Mouse (Mus musculus): ENCODE measurements around the gene Dcst2.

Dcst2 gene

DNA sequence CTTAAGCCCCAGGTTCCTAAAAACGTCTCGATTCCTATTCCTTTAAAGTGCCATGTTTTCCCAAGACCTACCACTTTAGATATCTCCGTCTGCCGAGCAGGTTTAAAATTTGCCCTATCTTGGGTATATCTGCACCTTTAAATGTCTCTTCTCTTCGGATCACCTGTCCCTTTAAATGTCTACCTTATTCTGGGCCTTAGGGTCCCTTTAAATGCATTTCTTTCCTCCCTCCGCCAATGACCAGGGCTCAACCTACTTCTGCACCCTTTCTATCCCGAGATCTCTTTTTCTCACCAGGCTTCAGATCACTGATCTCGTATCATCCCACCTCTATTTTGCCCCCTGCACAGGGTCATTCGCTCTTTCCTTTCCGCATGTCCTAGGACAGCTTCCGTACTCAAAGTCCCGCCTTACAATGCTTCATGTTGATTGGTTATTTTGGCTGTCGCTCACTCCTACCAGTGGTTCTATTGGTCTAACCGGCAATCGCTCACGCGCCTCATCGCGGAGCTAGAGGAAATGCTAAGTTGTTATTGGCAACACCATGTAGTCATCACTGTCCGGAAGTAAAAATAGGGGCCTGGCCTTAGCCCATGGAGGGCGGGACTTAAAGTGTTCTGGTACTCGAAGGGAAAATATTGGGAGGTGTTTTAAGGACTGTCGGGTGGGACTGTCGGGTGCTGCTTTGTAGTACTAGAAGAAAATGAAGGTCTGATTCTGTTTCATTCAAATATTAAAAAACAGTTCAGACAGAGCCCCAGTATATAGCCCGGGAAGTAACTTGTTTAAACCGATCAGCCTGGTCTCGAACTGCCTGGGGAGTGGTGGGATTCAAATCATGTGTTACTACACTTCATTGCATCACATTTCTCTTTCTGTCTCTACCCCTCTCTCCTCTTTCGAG is 50.0 kb downstream of the Dcst2 start, which contains the start of gene Flad1:
Flad1 (minus strand) TSS at position 381 of the 904 bp plus-strand sequence.
- DNase-seq (ENCODE audit: low spot score): peak; percentile 98

DNA sequence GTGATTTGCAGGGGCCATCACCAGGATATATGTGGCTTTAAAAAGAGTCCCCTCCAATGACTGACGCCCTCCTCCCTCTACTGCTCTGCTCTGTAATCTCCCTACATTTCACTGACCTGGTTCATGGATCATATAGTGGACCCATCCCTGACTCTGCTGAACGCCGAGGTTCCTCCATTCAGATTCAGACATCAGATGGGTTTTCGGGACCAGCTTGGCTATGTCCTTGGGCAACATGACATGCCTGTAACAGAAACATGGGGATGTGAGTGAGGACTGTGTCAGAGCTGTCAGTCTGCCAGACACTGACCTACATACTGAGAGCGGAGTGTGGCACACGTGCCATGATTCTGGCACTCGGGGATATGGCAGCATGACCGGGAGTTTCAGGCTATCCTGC is 54.4 kb downstream of the Dcst2 start:
- DNase-seq (ENCODE audit: low spot score): no peak

DNA sequence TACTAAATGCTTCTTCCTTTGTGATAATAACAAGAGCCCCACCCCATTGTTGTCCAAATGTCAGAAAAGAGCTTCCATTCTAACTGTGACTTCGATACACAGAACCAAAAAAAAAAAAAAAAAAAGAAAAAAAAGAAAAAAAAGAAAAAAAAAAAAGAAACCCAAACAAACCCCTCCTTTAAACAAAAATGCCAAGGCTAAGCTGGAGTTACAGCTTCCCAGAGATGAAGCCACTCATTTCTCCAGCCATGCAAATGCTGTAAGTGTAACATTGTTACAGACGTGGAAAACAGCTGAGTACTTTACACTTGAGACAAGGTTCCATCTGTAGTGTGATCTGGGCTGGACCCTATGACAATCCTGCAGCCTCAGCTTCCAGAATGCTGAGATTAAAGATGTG is 55.4 kb downstream of the Dcst2 start:
- DNase-seq (ENCODE audit: low spot score): no peak

DNA sequence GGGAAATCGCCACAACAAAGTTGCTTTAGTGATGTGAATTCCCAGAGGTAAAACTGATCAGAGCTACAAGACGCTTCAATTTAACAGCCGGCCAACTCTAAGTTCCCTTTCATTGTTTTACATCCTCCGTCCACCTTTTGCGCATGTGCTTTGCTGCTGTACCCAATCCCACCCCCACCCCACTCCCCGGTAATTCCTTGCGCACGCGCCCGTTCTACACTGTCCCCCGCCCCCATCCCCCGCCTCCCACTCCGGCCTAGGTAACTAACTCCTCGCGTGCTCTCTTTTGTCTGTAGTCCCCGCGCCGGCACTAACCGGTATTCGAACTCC is 56.0 kb downstream of the Dcst2 start:
- DNase-seq (ENCODE audit: low spot score): no peak

DNA sequence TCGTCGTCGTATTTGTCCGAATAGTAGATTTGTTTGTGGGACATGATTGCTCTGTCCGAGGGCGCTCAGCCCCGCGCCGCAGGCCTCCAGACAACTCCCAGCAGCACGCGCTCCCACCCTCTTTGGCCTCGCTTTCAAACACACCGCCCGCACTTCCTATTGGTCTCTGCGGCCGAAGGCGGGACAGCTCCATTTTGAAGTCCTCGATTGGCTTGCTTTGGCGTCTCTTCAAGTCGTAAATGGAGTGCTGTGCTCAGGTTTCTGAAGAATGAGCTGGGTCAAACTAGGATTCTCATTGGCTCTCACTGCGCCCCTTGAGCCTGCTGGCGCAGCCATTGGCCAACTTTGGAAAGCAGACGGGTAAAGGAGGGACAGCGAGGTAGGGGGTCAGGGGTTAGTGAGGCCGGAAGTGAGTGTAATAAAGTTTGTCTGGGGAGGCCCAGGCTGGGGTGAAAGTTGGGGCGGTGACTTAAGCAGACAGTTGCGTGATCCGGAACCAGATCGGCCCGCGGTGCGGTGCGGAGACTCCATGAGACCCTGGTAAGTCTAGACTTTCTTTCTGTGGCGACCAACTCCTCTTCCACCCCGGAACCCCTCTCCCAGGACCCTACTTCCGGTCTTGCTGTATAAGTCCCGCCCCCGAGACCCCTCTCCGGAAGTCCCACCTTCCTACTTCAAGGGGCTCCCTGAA is 56.5 kb downstream of the Dcst2 start, which contains the start of the genes Cks1b and Shc1:
Cks1b (minus strand) TSS at position 214 of the 691 bp plus-strand sequence.
Shc1 (plus strand) TSS at position 274 of the 691 bp plus-strand sequence.
- peak; percentile 86 for DNase-seq (ENCODE audit: low spot score)

DNA sequence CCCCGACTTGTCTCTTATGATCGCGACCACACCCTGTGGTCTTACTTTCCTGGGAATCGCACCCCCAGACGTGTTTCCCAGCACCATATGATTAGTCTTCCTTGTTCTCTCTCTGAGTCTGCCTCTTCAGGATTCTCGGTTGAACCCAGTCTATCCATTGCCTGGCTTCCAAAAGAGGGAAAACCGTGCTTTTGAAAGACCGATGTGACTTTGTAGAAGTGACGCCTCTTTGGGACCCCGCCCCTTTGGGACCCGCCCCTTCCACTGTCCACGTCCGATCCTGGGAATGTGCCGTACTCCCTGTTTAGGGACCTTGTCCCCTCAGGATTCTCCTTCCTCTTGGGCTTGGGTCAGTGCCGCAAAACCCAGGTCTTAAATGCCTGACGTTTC is 57.1 kb downstream of the Dcst2 start:
- DNase-seq (ENCODE audit: low spot score): peak; percentile 44

DNA sequence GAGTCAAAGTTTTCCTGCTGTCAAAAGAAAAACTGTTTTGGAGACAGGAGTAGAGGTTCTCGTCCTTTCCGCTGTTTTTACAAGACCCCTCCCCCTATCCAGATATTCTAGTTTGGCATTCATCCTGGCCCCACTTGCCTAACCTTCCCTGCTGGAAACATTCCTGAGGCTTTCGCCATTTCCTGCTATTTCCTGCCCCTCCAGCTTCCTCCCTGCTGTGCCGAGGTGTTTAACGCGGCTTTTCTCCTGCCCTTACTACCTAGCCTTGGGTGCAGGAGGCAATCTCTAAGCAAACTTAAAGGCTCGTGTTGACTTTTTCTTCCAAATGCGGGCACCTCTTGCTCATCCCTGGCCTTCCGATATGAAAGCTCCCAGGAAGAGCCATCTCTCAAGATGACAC is 57.8 kb downstream of the Dcst2 start:
- DNase-seq (ENCODE audit: low spot score): no peak

DNA sequence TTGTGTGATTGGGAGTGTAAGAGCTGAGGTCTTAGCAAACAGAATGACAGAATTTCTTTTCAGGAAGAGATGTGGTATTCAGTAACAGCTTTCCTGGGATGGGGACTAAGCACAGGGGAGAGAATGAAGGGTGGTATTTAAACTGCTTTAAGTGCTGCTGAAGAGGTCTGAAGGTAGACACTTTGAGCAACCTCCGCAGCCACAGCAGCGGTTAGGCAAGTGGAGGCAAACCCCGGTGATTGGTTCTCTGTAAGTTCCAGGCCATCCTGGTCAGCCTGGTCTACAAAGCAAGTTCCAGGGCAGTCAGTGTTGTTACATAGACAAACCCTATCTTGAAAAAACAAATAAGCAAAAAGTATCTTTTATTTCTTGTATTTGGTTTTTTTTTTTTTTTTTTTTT is 58.2 kb downstream of the Dcst2 start:
- no peak for DNase-seq (ENCODE audit: low spot score)

DNA sequence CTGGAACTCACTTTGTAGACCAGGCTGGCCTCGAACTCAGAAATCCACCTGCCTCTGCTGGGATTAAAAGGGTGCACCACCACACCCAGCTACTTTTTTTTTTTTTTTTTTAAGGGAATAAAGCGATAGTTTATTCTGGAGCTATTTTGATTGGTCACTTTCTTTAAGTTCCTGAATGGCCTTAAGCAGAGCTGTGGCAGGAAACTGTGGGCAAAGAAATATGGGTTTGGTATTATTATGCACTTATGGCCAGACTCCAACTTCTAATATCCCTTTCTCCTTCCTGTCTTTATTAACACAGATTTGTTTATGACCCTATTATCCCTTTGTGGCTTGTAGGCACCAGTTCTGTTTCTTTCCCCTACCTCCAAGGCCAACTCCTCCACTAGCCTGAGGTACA is 58.6 kb downstream of the Dcst2 start:
- no peak for DNase-seq (ENCODE audit: low spot score)

DNA sequence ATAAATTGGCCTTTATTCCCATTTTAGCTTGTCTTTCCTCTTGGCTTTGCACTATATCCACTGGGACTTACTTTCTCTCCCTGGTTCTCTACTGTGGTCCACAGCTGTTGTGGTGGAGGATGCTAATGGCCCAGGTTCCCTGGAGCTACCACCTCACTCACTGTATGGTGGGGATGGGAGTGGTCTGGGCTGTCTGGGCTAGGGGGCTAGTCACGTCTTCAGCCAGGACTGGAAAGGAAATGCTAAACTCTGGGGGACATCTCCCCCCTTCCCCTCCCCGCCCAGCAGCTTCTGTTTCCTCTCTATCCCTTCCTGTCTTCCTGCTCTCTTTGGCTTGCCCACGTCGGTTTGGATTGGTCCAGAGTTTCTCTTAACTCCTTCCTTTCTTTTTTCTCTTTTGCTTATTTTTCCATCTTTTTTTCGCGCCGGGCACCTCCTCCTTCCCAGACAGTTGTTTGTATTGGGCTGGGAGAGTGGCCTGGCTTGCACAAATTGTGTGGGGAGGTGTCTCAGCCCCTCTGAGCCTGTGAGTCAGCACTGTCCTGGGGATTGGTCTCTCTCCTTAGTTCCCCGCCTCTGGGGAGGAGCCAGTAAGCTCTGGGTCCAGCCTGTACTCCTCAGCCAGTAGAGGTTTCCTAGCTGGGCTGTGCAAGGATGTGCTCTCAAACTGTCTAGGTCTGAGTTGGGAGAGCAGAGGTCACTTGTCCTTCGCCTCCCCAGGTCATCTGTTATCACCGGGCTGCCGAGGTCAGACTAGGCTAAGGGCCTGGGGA is 59.4 kb downstream of the Dcst2 start:
- peak; percentile 58 for DNase-seq (ENCODE audit: low spot score)

DNA sequence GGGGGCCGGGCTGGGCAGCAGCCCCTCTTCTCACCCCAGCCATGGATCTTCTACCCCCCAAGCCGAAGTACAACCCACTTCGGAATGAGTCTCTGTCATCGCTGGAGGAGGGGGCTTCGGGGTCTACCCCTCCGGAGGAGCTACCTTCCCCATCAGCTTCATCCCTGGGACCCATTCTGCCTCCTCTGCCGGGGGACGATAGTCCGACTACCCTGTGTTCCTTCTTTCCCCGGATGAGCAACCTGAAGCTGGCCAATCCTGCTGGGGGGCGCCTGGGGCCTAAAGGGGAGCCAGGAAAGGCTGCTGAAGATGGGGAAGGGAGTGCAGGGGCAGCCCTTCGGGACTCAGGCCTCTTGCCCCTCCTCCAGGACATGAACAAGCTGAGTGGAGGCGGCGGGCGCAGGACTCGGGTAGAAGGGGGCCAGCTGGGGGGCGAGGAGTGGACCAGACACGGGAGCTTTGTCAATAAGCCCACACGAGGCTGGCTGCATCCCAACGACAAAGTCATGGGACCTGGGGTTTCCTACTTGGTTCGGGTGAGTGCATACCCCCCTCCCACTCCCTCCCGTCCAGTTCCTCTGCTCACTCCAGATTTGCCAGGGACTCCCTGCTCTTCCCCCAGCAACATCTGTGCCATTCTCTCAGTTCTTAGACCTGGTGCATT is 60.2 kb downstream of the Dcst2 start:
- no peak for DNase-seq (ENCODE audit: low spot score)

DNA sequence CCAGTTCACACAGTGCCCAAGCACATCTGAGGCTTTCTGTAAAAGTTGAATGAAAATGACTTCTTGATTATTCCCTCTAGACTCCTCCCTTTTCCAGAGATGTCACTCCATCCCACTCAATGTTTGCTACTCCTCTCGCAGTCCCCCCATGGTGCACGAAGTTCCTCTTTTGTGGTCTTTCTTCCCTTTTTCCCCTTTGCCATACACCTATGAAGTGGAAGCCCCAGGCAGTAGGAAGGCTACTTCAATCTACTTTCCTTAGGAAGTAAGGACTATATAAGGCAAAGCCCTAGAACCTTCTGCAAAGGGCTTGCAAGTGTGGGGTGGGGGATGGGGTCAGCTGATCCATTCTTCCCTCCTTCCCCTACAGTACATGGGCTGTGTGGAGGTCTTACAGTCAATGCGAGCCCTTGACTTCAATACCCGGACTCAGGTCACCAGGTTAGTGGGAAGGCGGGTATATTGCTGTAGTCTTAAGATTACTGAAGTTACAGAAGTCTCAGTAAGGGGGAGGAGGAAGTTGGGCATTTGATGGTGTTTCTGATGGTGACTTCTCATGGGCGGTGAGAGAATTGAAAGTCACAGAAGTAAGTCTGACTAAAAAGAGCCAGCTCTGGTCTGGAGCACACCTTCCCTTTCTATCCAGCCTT is 60.9 kb downstream of the Dcst2 start:
- DNase-seq (ENCODE audit: low spot score): no peak

DNA sequence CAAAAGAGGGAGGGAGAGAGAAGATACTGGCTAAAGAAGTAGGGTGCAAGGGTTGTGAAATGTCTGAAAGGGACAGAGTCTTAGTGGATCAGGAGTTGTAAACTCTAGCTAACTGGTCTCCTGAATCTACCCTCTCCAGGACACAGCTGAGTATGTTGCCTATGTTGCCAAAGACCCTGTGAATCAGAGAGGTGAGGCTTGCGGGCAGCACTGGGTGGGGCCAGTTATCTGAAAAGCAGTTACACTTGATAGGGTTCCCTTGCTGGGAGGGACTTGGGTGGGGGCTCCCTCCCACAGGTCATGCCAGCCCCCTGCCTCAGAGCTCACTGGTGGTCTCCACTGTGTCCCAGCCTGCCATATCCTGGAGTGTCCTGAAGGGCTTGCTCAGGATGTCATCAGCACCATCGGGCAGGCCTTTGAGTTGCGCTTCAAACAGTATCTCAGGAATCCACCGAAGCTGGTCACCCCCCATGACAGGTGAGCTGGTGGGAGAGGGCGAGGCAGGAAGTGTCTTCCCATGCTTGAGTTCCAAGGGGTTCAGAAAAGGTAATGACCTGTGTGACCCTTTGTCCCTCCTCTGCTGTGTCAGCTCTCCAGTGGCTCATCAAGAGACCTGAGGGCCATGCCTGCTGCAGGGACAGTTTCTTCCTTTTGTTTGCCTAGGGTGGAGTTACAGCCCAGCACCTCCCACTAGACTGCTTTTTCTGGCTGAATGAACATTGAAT is 62.8 kb downstream of the Dcst2 start:
- no peak for DNase-seq (ENCODE audit: low spot score)

DNA sequence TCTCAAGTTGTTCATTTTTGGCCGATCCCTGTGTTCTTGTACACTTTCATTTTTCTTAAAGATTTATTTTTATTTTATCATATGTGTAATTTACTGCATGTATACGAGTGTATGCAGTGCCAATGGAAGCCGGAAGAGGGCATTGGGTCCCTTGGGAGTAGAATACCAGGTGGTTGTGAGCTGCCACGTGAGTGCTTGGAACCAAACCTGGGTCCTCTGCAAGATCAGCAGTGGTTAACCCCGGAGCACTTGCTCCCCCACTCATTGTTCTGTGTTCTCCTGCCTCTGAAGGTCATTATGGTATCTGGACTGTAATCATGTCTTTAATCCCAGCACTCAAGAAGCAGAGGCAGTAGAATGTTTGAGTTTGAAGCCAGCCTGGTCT is 63.4 kb downstream of the Dcst2 start:
- no peak for DNase-seq (ENCODE audit: low spot score)

DNA sequence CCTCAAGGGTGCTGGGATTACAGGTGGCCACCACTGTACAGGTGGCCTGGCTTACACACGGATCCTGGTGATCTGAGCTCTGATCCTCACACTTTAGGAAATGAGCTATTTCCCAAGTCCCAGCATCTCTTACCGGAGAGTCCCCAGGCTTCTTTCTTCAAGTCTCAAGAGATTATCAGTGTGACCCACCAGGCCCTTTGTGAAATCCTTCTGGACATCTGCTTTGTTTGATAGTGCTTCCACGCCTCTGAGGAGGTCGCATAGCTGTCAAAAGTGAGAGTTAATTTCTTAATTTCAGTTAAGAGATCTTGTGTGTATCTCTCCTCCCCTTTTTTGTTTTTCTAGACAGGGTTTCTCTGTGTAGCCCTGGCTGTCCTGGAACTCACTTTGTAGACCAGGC is 64.1 kb downstream of the Dcst2 start:
- no peak for DNase-seq (ENCODE audit: low spot score)
